Mouse (Mus musculus): Measurements from ENCODE around the gene Slc35g2. TPM values are rescaled to one million over a fixed set of nuclear protein-coding genes. Genes with fewer than 3 reads are reported as not detected.

Gene Slc35g2
- polyA plus RNA-seq, 1 experiment from 2014 or later: 8.0 TPM

DNA sequence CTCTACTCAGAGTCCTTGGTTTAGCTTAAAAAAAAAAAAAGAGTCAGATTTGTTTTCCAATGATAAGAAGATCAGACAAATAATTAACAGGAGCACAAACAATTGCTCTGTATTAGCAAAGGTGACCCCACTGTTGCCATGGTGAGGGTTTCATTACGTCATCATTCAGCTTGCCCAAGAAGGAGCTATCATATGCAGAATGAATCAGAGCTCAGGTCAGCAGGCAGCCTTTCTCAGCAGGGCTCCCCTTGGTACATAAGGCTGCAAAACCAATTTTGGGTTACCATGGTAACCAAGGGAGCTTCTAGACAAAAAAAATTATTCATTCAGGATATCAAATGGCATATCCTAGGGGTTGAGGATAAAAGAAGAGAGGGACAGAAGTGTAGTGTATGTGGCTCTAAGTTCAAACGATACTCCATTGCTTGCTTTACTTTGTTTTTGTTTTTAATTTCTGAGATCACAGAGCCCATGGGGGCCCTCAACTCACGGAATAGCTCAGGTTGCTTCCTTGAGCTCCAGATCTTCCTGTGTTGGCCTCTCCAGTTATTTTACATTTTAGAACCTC lies 29.0 kb upstream of the Slc35g2 start:
- 61% methylated on average over 3 of the region's 3 CpGs for WGBS

GRCm38 (mm10) chr9:100597546-100597945 lies 26.7 kb upstream of the Slc35g2 start, which contains the start of gene Stag1:
TSS of gene Stag1 (plus strand) at chr9:100597798.
- Histone ChIP-seq H3K27ac (ENCODE audit: low read depth) (no peak within 1 kb of the TSS), H3K27me3 (ENCODE audit: insufficient read depth, low read length) (no peaks in the 10 kb centered on the region), H3K4me3 (ENCODE audit: low read depth, low read length) (no peak within 1 kb of the TSS), H3K4me1 (ENCODE audit: insufficient read depth) (no peaks in the 10 kb centered on the region), H3K9me3 (ENCODE audit: low read depth, low read length) (no peaks in the 10 kb centered on the region), H3K9ac (no peak within 1 kb of the TSS), H3K36me3 (ENCODE audit: insufficient read depth) (no peaks in the 10 kb centered on the region), H3K4me2 (no peak within 1 kb of the TSS)
- no peak for TF ChIP-seq CTCF (IDR thresholded peaks at IDR 0.05; ENCODE audit: low read depth)
- no peak for DNase-seq
- 77% methylated on average over 8 of the region's 8 CpGs for WGBS
- ATAC-seq (ENCODE audit: insufficient read depth): no peak

More for the DNA sequence above, 29.0 kb upstream of the Slc35g2 start:
- no peak for DNase-seq
- Histone ChIP-seq H3K9me3 (ENCODE audit: low read depth, low read length) (no peaks in the 10 kb centered on the region), H3K4me1 (ENCODE audit: insufficient read depth) (no peaks in the 10 kb centered on the region), H3K4me3 (ENCODE audit: low read depth, low read length) (no peak overlapping the region), H3K36me3 (ENCODE audit: insufficient read depth) (no peaks in the 10 kb centered on the region), H3K4me2 (no peak overlapping the region), H3K27me3 (ENCODE audit: insufficient read depth, low read length) (no peaks in the 10 kb centered on the region), H3K9ac (no peak overlapping the region), H3K27ac (ENCODE audit: low read depth) (no peak overlapping the region)
- TF ChIP-seq CTCF (IDR thresholded peaks at IDR 0.05; ENCODE audit: low read depth): no peak
- no peak for ATAC-seq (ENCODE audit: insufficient read depth)

DNA sequence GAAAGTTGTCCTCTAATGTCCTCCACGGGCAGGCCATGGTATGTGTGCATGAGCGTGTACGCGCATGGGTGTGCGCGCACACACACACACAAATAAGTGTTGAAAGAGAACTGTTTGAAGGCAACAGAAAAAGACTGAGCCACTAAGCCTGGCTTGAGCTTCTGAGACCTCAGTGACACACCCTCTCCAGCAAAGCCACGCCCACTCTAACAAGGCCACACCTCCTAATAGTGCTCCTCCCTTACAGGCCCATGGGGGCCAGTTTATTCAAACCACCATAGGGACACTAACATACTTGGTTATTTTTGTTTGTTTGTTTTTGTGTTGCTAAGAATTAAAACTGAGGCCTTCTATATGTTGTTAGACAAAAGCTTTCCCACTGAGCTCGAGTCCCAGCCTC lies 25.4 kb upstream of the Slc35g2 start:
- ATAC-seq (ENCODE audit: insufficient read depth): no peak
- no peaks in the 10 kb centered on the region for H3K4me1 ChIP-seq (ENCODE audit: insufficient read depth)
- H3K9ac ChIP-seq: no peak overlapping the region
- no peaks in the 10 kb centered on the region for H3K27me3 ChIP-seq (ENCODE audit: insufficient read depth, low read length)
- no peak overlapping the region for H3K27ac ChIP-seq (ENCODE audit: low read depth)
- no peaks in the 10 kb centered on the region for H3K36me3 ChIP-seq (ENCODE audit: insufficient read depth)
- 88% methylated on average over 8 of the region's 8 CpGs for WGBS
- no peaks in the 10 kb centered on the region for H3K9me3 ChIP-seq (ENCODE audit: low read depth, low read length)
- no peak overlapping the region for H3K4me2 ChIP-seq
- no peak overlapping the region for H3K4me3 ChIP-seq (ENCODE audit: low read depth, low read length)
- no peak for DNase-seq
- no peak for TF ChIP-seq CTCF (IDR thresholded peaks at IDR 0.05; ENCODE audit: low read depth)

DNA sequence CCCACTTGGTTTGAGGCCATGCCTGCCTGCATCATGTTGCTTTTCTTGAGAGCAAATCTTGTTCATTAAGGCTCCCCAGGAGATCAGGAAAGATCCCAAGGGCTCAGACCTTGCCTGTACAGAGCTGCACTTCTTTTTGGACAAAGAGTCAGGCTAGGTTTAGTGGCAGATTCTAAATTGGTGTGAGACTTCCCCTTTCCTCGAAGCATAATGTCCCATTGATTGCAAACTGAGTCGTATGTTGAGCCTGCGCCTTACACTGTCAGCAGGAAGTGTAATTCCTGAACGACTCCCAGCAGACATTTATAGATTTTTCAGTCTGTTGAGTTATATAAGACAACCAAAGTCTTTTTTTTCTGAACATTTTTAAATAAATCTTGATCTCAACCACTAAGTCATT lies 19.6 kb upstream of the Slc35g2 start:
- TF ChIP-seq CTCF (IDR thresholded peaks at IDR 0.05; ENCODE audit: low read depth): no peak
- ATAC-seq (ENCODE audit: insufficient read depth) (no peak), DNase-seq (no peak)
- H3K4me3 ChIP-seq (ENCODE audit: low read depth, low read length): no peak overlapping the region
- no peaks in the 10 kb centered on the region for H3K9me3 ChIP-seq (ENCODE audit: low read depth, low read length)
- H3K9ac ChIP-seq: no peak overlapping the region
- no peaks in the 10 kb centered on the region for H3K27me3 ChIP-seq (ENCODE audit: insufficient read depth, low read length)
- no peaks in the 10 kb centered on the region for H3K4me1 ChIP-seq (ENCODE audit: insufficient read depth)
- H3K4me2 ChIP-seq: no peak overlapping the region
- H3K27ac ChIP-seq (ENCODE audit: low read depth): no peak overlapping the region
- no peaks in the 10 kb centered on the region for H3K36me3 ChIP-seq (ENCODE audit: insufficient read depth)
- 61% methylated on average over 4 of the region's 4 CpGs for WGBS

DNA sequence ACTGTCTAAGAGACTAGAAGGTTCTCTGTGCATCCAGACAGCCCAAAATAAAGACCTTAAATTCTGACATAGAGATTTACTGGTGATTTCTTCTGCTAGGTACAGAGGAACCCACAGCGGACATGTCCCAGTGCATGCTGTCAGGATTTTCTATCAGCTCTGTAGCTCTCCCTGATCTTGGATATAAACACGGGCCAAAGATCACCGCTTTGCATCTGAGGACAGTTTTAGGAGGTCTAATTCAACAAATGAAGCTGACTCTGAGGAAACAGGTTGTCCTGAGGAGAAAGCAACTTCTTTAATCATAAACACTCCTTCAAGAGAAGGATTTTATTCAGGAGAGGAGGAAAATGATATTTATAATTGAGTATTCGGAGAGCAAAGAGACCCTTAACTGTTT lies 13.1 kb upstream of the Slc35g2 start:
- Histone ChIP-seq H3K27ac (ENCODE audit: low read depth) (no peak overlapping the region; the same call in 1 of the 2 replicates), H3K9me3 (ENCODE audit: low read depth, low read length) (no peaks in the 10 kb centered on the region), H3K27me3 (ENCODE audit: insufficient read depth, low read length) (no peaks in the 10 kb centered on the region), H3K36me3 (ENCODE audit: insufficient read depth) (no peaks in the 10 kb centered on the region), H3K4me3 (ENCODE audit: low read depth, low read length) (no peak overlapping the region), H3K4me1 (ENCODE audit: insufficient read depth) (no peaks in the 10 kb centered on the region), H3K9ac (no peak overlapping the region), H3K4me2 (no peak overlapping the region)
- DNase-seq (no peak), ATAC-seq (ENCODE audit: insufficient read depth) (no peak)
- whole genome bisulfite sequencing: 65% methylated on average over 4 of the region's 4 CpGs
- TF ChIP-seq CTCF (IDR thresholded peaks at IDR 0.05; ENCODE audit: low read depth): no peak

- Histone ChIP-seq H3K9me3 (ENCODE audit: low read depth, low read length) (no peaks in the 10 kb centered on the region), H3K9ac (no peak overlapping the region), H3K4me2 (peak overlapping the region; percentile 35), H3K36me3 (ENCODE audit: insufficient read depth) (no peaks in the 10 kb centered on the region), H3K27ac (ENCODE audit: low read depth) (peak overlapping the region; percentile 9; the same call in 1 of the 2 replicates), H3K4me1 (ENCODE audit: insufficient read depth) (no peaks in the 10 kb centered on the region), H3K4me3 (ENCODE audit: low read depth, low read length) (no peak overlapping the region), H3K27me3 (ENCODE audit: insufficient read depth, low read length) (no peaks in the 10 kb centered on the region)
- no peak for TF ChIP-seq CTCF (IDR thresholded peaks at IDR 0.05; ENCODE audit: low read depth)
- WGBS: 39% methylated on average over 13 of the region's 13 CpGs
- DNase-seq (peak; percentile 56), ATAC-seq (ENCODE audit: insufficient read depth) (peak; percentile 74)
These were observed 12.1 kb upstream of the Slc35g2 start for GRCm38 (mm10) chr9:100582883-100583575.

All from lung, embryonic 14.5 days (tissue).